Mouse (Mus musculus) heart, embryonic 14.5 days (tissue): ENCODE measurements around the gene Nrip1. TPM values are rescaled to one million over a fixed set of nuclear protein-coding genes. Genes with fewer than 3 reads are reported as not detected.

Source experiments
- ATAC-seq: fragments of 200-750 bp; cut with Nextera tagmentation; 2 replicates; pipeline ENCODE4 v1.8.0; 2017; ENCODE audit warnings: low read depth, moderate TSS enrichment; ENCODE audit not compliant: insufficient number of reproducible peaks, insufficient read depth, low FRiP score
- H3K27ac ChIP-seq, 2 experiments: fragments of 200-500 bp in 1 of 2; fragments of 300-500 bp in 1 of 2; sonication (generic) in 1 of 2; replicated peaks in 1 of 2; 2 replicates each; pipeline ENCODE4 v1.5.1; 2012 to 2014; ENCODE audit warnings: low read depth in 2 of 2, low read length in 2 of 2, control low read depth in 1 of 2, mild to moderate bottlenecking in 1 of 2, mixed read lengths in 1 of 2; ENCODE audit not compliant: control insufficient read depth in 1 of 2, insufficient read depth in 1 of 2
- H3K27me3 ChIP-seq: fragments of 300-500 bp; sonication (generic); 2 replicates; pipeline ENCODE4 v1.6.1; 2014; ENCODE audit warnings: mild to moderate bottlenecking, low read length, control low read depth; ENCODE audit not compliant: control insufficient read depth, insufficient read depth
- H3K36me3 ChIP-seq: fragments of 300-500 bp; sonication (generic); 2 replicates; pipeline ENCODE4 v1.6.1; 2014; ENCODE audit warnings: mild to moderate bottlenecking, control low read depth, low read length, mixed read lengths; ENCODE audit not compliant: control insufficient read depth, insufficient read depth
- H3K4me1 ChIP-seq, 2 experiments: fragments of 200-500 bp in 1 of 2; fragments of 300-500 bp in 1 of 2; sonication (generic) in 1 of 2; 2 replicates each; pipeline ENCODE4 v1.6.1; 2012 to 2014; ENCODE audit warnings: low read length in 2 of 2, control low read depth in 1 of 2, mixed read lengths in 1 of 2; ENCODE audit not compliant: control insufficient read depth in 2 of 2, insufficient read depth in 2 of 2
- H3K4me2 ChIP-seq: fragments of 300-500 bp; sonication (generic); 2 replicates; pipeline ENCODE4 v1.6.1; 2014; ENCODE audit warnings: mild to moderate bottlenecking, low read length
- H3K4me3 ChIP-seq, 2 experiments: fragments of 200-500 bp in 1 of 2; fragments of 300-500 bp in 1 of 2; sonication (generic) in 1 of 2; 2 replicates each; pipeline ENCODE4 v1.5.1; 2012 to 2014; ENCODE audit warnings: low read length in 2 of 2, mild to moderate bottlenecking in 2 of 2, control low read depth in 1 of 2, low read depth in 1 of 2, moderate library complexity in 1 of 2; ENCODE audit not compliant: control insufficient read depth in 1 of 2, insufficient read depth in 1 of 2
- H3K9ac ChIP-seq: fragments of 300-500 bp; sonication (generic); 2 replicates; pipeline ENCODE4 v1.6.1; 2014; ENCODE audit warnings: mild to moderate bottlenecking, low read length
- H3K9me3 ChIP-seq: fragments of 300-500 bp; sonication (generic); 2 replicates; pipeline ENCODE4 v1.6.1; 2016; ENCODE audit warnings: low read length, control low read depth; ENCODE audit not compliant: control insufficient read depth
- WGBS: fragments of 180-500 bp; shearing (Covaris S2); extraction: QIAGEN DNeasy Blood & Tissue Kit; methylation state at CpG from one replicate; pipeline ENCODE4 v1.1.7; 2014; 5-methylcytosine and 5-hydroxymethylcytosine counted together
- polyA plus RNA-seq: library from polyadenylated mRNA; unstranded; fragments of >200 nt; fragmentation: Nextera tagmentation; extraction: Ambion mirVana; gene quantifications from 2 replicates; pipeline ENCODE4 v1.2.1, GENCODE M21; 2014

Gene Nrip1
- polyA plus RNA-seq, 1 experiment from 2014 or later = 20.8 TPM

- Histone ChIP-seq H3K27me3 (no peaks in the 10 kb centered on the region), H3K4me2 (no peak overlapping the region), H3K4me3 (no peak overlapping the region), H3K36me3 (no peaks in the 10 kb centered on the region), H3K27ac (no peak overlapping the region), H3K9me3 (no peaks in the 10 kb centered on the region), H3K9ac (no peak overlapping the region), H3K4me1 (peaks cover 3 to 4% of the 10 kb centered on the region in 2 experiments; a peak in 2 of 4 replicates)
- 81% methylated on average over 6 of the region's 6 CpGs for WGBS
- ATAC-seq = no peak
Measured at GRCm38 (mm10) chr16:76335913-76336312, 37.7 kb downstream of the Nrip1 start.

DNA sequence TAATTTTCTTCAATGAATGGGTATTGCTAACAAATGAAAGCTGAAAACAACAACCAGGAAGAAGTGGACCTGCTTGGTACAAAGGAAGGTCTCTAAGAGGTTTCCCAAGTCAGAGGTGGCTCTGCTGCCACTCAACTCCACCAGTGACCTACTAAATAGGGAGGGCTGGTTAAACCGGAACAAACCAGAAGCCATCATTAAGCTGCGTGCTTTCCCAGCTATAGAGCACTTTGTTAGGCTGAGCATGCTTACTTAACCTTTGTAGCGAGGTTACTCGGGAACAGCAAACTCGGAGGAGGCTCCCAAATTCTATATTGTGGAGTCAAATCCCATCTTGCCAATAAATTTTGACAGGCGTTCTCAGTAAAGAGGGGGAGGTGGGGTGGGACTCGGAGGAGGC lies 41.5 kb downstream of the Nrip1 start:
- WGBS = 72% methylated on average over 7 of the region's 7 CpGs

GRCm38 (mm10) chr16:76331231-76331630 lies 42.4 kb downstream of the Nrip1 start:
- Histone ChIP-seq H3K27ac (no peak overlapping the region), H3K27me3 (no peaks in the 10 kb centered on the region), H3K9ac (no peak overlapping the region), H3K4me1 (peaks cover 0 to 10% of the 10 kb centered on the region in 2 experiments; a peak in 1 of 4 replicates), H3K36me3 (0 out of 2 replicates have a peak, but pooled peaks cover 3% of the 10 kb centered on the region), H3K4me2 (no peak overlapping the region), H3K4me3 (no peak overlapping the region), H3K9me3 (no peaks in the 10 kb centered on the region)
- 83% methylated on average over 7 of the region's 7 CpGs for WGBS
- ATAC-seq = no peak

More for the DNA sequence above, 41.5 kb downstream of the Nrip1 start:
- Histone ChIP-seq H3K4me2 (no peak overlapping the region), H3K27ac (no peak overlapping the region), H3K27me3 (no peaks in the 10 kb centered on the region), H3K9ac (no peak overlapping the region), H3K4me3 (no peak overlapping the region), H3K4me1 (peaks cover 0 to 10% of the 10 kb centered on the region in 2 experiments; a peak in 1 of 4 replicates), H3K36me3 (no peaks in the 10 kb centered on the region), H3K9me3 (no peaks in the 10 kb centered on the region)
- no peak for ATAC-seq

DNA sequence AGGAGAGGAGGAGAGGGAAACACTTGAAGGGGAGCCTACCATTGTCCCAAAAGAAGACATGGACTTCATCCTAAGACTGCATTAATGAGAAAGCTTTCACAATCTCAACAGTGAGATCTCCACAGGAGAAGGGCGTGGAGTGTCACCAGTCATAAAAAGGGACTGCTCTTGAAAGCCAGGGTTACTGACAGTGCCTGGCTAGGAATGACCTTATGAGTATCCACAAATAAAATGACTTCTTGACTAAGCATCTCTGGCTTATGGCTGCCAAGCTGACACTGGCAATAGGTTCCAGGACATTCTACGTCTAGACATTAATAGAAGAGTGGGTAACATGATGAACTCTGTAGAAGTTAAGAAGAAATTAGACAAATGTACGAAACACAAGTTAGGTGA lies 48.3 kb downstream of the Nrip1 start:
- peaks cover 2 to 24% of the 10 kb centered on the region in 2 experiments; a peak in 2 of 4 replicates for H3K4me1 ChIP-seq
- no peak for ATAC-seq

GRCm38 (mm10) chr16:76324411-76325314 lies 49.0 kb downstream of the Nrip1 start:
- ATAC-seq = no peak
- WGBS = 79% methylated on average over 3 of the region's 4 CpGs
- peaks cover 4 to 30% of the 10 kb centered on the region in 2 experiments; a peak in 3 of 4 replicates for H3K4me1 ChIP-seq

More for the DNA sequence above, 48.3 kb downstream of the Nrip1 start:
- H3K27me3 ChIP-seq = no peaks in the 10 kb centered on the region
- H3K4me2 ChIP-seq = no peak overlapping the region
- H3K9ac ChIP-seq = no peak overlapping the region
- no peak overlapping the region for H3K4me3 ChIP-seq
- H3K36me3 ChIP-seq = 0 out of 2 replicates have a peak, but pooled peaks cover 5% of the 10 kb centered on the region
- 88% methylated on average over 3 of the region's 3 CpGs for WGBS
- H3K9me3 ChIP-seq = no peaks in the 10 kb centered on the region
- H3K27ac ChIP-seq = no peak overlapping the region

GRCm38 (mm10) chr16:76323594-76324307 lies 49.9 kb downstream of the Nrip1 start:
- ATAC-seq = no peak
- Histone ChIP-seq H3K27ac (peak overlapping the region in 1 of 2 experiments; percentile 30; a peak in 1 of 4 replicates), H3K4me2 (no peak overlapping the region)

More at GRCm38 (mm10) chr16:76324411-76325314, 49.0 kb downstream of the Nrip1 start:
- H3K27me3 ChIP-seq = no peaks in the 10 kb centered on the region
- no peak overlapping the region for H3K4me3 ChIP-seq
- H3K9ac ChIP-seq = no peak overlapping the region
- no peak overlapping the region for H3K4me2 ChIP-seq
- no peaks in the 10 kb centered on the region for H3K9me3 ChIP-seq
- no peak overlapping the region for H3K27ac ChIP-seq
- 0 out of 2 replicates have a peak, but pooled peaks cover 5% of the 10 kb centered on the region for H3K36me3 ChIP-seq

GRCm38 (mm10) chr16:76323141-76323540 lies 50.5 kb downstream of the Nrip1 start:
- no peaks in the 10 kb centered on the region for H3K9me3 ChIP-seq
- no peak overlapping the region for H3K4me3 ChIP-seq
- no peak for ATAC-seq
- WGBS = 90% methylated on average over 2 of the region's 2 CpGs
- H3K27me3 ChIP-seq = no peaks in the 10 kb centered on the region
- peak overlapping the region in 1 of 2 experiments; percentile 30; a peak in 1 of 4 replicates for H3K27ac ChIP-seq
- H3K4me1 ChIP-seq = peaks cover 4 to 31% of the 10 kb centered on the region in 2 experiments; a peak in 3 of 4 replicates
- no peak overlapping the region for H3K9ac ChIP-seq
- H3K4me2 ChIP-seq = no peak overlapping the region
- 0 out of 2 replicates have a peak, but pooled peaks cover 5% of the 10 kb centered on the region for H3K36me3 ChIP-seq

More at GRCm38 (mm10) chr16:76323594-76324307, 49.9 kb downstream of the Nrip1 start:
- no peak overlapping the region for H3K4me3 ChIP-seq
- 62% methylated on average over 4 of the region's 4 CpGs for WGBS
- H3K27me3 ChIP-seq = no peaks in the 10 kb centered on the region
- peaks cover 4 to 31% of the 10 kb centered on the region in 2 experiments; a peak in 3 of 4 replicates for H3K4me1 ChIP-seq
- no peak overlapping the region for H3K9ac ChIP-seq
- 0 out of 2 replicates have a peak, but pooled peaks cover 5% of the 10 kb centered on the region for H3K36me3 ChIP-seq
- H3K9me3 ChIP-seq = no peaks in the 10 kb centered on the region
